Mouse (Mus musculus) fat pad, adult 2 months (tissue): Measurements from ENCODE around the gene Efna2.

Experiments
- DNase-seq: peaks from one replicate; pipeline ENCODE4 v3.0.0-alpha.2; 2011; ENCODE audit warnings: low read depth, low spot score; ENCODE audit errors: extremely low read depth

Gene Efna2

DNA sequence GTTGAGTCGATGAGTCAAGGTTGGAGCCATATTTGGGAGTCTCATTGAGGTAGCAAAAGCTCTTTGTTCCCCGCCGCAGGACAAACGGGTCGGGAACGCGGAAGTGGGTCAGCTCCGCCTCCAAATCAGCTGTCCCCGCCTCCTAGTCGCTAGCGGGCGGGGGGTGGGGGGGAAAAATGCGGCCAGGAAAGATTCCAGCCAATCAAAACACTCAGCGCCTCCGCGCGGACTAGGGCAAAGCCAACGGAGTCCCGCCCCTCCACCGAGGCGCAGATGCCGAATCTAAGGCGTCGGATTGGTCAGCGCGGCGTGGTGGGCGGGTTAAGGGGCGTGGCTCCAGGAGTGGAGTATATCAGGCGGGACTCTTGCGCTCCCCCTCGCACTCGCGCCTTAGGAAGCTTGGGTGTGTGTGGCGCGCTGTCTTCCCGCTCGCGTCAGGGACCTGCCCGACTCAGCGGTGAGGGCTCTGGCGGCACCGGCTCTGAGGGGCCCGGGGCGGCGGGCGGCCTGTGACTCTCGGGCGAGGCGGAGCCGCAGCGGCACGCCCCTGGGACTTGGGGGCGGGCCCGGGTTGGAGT, 11.7 kb upstream of the Efna2 start:
- DNase-seq: no peak

DNA sequence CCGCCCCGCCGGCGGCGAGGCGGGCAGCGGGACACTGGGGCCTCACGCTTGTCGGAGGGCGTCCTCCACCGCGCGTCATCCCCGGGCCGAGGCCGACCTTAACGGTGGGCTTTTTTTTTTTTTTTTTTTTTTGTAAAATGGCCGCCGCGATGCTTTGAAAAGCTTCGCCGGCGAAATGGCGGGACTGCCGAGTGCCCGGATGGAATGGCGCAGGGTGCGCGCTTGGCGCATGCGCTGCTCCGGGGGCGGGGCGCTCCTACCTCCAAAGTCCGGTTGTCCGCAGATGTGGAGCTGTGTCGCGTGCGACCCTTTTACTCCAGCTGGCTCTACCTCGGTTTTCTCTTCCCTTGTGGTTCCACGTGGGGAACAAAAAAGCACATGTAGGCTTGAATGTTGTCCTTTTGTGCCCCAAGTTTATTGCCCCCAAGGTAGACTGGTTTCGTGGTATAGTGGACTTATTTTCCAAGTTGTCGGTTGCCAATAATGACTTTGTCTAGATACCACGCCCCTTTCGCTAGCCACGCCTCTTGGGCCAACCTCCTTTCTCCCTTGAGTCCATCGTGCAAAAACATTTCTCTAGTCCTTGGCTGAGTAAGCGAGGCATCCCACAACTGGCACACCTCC, 11.1 kb upstream of the Efna2 start:
- no peak for DNase-seq

DNA sequence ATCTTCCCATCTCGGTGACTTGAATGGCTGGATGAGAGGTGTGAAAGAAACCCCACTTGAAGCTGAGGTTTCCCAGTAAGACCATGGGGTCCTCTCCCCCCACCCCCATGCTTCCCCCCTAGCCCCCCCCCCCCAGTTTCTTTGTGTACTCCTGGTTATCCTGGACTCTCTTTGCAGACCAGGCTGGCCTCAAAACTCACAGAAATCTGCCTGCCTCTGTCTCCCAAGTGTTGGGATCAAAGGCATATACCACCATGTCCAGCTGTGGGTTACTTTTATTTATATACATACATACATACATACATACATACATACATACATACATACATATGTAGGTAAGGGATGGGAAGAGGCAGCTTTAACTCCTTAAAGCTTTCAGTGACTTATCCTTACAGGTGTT, 10.2 kb upstream of the Efna2 start:
- no peak for DNase-seq

DNA sequence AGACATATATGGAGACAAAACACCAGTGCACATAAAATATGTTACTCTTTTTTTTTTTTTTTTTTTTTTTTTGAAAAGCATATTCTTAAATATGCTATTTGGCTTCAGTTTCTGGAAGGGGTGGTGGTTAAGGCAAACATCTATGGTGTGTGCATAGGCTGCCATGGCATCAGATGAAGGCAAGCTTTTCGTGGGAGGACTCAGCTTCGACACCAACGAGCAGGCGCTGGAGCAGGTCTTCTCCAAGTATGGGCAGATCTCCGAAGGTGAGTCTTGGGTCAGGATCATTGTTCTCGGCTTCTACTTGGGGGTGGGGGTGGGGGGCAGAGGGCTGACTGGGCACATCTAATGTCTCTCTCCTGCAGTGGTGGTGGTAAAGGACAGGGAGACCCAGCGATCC, 9.6 kb upstream of the Efna2 start:
- DNase-seq: no peak

DNA sequence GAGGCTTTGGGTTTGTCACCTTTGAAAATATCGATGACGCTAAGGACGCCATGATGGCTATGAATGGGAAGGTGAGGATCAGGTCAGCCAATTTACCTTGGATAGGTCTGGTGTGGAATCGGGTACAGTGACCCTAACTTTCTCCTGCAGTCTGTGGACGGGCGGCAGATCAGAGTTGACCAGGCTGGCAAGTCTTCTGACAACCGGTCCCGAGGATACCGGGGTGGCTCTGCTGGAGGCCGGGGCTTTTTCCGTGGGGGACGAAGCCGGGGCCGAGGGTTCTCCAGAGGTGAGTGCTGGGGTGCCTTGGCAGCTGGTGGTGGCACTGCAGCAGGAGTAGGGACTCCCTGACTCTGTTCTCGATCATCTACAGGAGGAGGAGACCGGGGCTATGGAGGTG, 9.2 kb upstream of the Efna2 start:
- DNase-seq: no peak

DNA sequence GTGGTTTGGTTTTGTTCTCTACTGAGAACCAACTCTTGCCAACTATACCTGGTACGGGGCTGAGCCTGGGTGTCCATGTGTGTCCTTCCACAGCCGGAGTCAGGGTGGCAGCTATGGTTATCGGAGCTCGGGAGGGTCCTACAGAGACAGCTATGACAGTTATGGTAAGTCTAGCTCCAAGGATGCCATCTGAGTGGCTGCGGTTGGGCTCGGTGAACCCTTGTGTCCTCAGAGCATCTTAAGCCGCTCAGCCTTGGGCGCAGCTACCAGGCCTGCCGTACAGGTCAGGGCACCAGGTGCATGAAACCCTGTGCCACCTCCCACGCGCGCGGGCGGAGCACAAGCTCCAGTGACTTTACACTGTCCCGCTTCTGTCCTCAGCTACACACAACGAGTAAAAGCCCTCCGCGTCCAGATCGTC, 8.7 kb upstream of the Efna2 start:
- no peak for DNase-seq

DNA sequence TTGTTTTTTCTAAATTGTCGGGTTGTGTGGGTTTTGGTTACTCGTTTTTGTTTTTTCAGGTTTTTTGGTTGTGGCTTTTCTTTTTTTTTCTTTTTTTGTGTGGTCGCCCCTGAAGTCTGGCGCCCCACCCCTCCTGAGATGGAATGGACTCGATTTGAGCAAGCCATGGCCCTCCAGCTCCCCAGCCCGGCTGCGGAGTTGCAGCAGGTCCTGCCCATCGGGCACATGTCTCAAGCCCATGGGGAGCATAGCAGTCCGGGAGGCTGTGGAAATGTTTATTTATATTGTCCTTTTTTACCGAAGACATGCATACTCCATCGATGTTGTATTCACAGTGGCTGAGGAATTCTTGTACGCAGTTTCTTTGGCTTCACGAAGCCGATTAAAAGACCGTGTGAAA, 8.0 kb upstream of the Efna2 start:
- DNase-seq: no peak

DNA sequence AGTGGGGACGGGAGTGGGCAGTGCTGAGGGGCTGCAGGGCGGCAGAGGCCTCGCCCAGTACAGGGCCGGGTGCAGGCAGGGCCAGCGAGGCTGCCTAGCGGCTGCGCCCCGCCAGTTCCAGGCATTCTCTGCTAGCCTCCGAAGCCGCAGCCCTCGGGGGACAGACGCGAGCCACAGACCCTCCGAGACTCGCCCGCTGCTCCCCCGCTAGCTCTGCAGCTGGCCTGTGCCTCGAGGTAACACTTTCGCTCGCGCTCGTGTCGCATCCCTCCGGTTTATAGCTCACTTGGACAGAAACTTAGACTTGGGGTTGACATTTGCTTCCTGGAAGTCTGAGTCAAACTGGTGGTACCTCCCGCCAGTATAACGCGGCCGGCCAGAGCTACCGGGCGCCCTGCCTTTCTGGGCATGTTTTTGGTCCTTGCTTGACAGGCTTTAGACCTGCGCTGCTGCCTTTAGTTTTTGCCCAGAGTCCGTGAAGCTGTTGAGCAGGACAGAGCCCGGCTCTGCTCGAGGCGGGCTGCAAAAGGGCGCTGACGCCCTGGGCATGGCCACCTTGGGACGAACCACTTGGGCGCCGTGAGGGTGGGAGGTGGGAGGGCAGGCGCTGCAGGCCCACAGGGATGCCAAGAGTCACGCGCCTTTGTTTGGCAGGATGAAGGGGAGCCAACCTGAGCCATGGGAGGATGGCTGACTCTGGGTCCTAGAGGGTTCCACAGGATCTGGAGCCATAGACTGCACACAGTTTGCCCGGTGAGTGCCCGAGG, 7.3 kb upstream of the Efna2 start:
- DNase-seq: no peak

DNA sequence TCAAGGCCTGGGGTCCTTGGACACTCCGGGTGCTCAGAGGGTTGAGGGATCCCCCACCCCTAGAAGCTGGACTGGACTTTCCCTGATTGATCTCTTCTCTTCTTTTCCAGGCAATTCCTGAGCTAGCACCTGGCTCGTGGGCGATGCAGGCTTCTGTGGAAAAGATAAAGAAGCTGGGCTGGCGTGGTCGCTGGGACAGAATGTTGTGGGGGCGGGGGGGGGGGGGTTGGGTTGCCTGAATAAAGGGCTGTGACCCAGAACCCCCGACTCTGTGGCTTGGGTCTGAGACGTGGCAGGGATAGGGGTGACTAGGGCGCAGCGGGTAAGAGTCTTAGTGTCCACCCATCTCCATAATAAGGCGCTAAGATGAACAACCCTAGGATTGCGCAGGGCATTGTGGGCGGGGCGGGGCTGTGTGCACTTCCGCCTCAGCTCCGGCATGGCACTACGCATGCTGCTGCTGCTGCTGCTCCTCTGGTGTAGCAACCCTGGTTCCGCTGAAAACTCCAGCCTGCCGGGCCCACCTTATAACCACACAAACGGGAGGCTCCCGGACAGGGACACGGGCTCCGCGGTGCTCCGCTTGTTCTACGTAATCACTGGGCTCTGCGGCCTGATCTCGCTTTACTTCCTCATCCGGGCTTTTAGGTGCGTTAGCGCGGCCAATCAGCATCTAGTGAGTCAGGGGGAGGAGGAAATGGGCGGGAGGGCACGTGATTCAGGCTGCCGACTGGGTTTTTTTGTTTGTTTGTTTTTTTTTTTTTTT, 6.6 kb upstream of the Efna2 start, which contains the start of gene 1600002K03Rik:
TSS of gene 1600002K03Rik (plus strand) at position 418 of the 766 bp plus-strand sequence.
- no peak for DNase-seq

DNA sequence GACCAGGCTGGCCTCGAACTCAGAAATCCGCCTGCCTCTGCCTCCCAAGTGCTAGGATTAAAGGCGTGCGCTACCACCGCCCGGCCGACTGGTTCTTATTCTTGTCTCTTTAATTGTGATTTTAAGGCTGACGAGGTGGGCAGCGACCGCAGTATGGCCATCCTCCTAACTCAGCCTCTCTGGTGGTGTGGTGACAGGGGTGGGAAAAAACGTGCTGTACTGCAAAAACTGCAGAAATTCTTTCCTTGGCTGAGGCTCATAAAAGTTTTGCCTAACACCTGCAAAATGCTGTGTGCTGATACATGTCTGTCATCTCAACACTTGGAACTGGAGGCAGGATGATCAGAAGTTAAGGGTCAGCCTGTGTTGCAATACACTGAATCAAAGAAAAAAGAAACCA, 5.9 kb upstream of the Efna2 start:
- DNase-seq: no peak

DNA sequence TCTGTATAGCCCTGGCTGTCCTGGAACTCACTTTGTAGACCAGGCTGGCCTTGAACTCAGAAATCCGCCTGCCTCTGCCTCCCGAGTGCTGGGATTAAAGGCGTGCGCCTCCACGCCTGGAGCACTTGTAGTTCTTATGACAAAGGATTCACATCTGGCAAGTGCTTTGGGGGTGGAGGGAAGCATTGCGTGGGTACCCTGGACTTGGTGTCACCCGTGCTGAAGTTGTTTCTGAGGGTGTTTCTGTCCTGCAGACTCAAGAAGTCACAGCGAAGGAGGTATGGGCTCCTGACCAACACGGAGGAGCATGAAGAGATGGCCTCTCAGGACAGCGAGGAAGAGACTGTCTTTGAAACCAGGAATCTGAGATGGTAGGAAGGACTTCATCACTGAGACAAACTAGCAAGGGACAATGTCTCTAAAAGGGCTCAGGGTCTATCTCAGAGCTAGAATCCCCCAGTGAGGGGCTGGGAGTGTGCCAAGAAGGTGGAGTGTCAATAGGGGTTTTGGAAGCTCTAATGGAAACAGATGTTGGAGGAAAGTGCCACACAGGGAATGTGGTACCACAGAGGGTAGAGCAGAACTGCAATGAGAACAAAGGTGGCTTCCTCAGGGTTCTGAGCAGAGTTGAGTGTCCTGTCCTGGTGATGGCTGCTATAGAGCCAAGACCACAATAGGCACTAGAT, 5.2 kb upstream of the Efna2 start:
- DNase-seq: no peak

DNA sequence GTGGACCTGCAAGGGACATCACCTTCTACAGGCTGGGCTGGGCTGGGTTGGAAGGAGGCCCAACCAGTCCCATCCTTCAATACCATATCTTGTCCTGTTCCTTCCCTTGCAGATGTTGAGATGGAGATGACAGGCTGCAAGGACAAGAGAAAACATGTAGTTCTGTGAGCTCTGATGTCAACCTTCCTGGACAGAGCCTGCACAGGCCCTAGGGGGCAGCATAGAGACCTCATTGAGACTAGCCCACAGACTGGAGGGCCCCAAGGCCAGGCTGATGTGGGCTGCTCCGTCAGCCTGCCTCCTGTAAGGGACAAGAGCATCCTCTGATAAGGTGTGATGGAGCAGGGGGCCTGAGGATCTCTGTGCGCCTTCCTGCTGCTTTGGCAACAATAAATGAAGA, 4.6 kb upstream of the Efna2 start:
- no peak for DNase-seq

DNA sequence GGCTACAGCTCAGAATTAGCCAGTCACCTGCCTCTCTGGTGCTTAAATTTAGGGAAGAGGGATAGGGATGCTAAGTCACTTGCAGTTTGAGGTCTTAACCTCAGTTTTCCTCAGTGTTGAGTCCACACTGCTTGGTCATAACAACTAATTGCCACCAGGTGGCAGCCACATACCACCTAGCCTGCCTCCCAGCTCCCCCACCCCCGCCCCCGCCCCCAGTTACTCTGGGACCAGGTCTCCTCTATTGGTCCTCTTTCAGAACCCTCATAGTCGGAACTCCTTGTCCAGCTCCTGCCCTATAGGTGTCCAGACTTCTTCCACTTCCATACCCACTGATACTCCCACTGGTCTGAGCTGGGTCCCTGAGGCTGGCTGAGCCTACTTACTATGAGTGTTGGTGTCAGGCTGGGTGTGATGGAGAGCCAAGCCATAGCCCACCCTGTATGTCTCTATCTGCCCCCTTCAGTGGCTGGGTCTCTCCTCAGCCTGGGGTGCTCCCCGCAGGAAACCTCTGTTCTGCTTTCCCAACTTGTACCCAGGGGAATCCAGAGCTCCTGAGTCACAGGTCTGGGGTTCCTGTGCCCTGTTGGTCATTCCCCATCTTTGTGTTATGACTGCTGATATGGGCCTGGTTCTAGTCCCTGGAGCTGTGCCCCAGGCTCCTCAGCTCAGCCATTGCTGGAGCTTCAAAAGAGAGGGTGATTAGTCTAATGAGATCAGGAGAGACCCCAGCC, 3.6 kb upstream of the Efna2 start:
- no peak for DNase-seq

DNA sequence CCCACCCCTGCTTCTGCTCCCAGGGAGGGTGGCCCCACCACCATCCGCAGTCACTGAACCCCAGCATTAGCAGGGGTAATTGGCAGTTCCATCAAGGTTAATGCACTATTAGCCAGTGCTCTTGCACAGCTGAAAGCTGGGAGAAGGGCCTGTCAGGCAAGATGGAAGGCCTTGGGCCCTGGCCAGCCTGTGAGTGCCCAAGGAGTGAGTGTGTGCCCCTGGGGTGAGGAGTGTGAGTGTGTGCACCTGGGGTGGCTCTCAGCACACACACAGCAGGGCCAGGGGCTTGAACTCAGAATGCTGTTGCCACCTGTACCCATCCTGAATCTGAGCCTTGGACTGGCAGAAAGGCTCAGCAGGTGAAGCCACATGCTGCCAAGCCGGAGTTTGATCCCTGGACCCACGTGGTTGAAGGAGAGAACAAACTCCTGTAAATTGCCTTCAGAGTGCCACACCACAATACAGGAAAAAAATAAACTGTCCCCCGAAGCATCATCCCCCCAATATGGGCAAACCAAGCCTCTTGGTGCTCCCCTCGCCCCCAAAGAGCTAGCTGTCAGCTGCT, 2.9 kb upstream of the Efna2 start:
- no peak for DNase-seq

DNA sequence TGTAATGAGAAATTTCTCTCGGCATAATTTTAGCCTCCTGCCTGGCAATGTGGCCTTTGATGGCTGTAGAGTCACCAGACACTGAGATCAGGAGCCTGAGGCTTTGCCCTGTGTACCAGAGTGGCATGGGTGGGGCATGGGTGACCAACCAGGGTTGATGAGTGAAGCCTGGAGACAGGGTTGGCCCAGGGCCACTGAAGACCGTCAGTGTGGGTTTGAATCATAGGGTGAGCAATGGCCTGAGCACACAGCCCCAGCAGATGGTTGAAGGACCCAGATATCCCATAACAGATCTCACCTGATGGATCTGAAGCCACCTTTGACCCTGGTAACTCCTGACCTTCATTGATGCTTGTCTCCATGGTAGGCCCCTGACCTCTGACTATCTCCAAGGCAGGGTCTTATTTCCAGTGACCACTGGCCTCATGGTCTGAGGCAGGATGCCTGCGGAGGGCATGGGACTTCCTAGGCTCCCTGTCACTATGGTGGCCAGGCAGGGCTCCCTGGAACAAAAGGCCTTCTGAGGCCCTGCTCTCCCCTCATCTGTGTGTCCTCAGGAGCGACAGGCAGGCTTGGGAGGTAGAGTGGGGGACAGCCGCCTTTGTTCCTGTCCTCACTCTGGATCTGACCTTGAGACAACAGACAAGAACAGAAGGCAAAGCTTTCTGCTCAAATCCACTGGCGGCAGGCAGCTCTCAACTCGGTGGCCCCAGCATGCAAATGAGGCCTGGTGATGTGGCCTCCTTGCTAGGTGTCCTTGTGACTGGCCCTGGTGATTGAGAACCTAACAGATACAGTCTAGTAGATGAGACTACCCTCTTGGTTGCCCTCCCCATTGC, 1.6 kb upstream of the Efna2 start:
- DNase-seq: no peak

DNA sequence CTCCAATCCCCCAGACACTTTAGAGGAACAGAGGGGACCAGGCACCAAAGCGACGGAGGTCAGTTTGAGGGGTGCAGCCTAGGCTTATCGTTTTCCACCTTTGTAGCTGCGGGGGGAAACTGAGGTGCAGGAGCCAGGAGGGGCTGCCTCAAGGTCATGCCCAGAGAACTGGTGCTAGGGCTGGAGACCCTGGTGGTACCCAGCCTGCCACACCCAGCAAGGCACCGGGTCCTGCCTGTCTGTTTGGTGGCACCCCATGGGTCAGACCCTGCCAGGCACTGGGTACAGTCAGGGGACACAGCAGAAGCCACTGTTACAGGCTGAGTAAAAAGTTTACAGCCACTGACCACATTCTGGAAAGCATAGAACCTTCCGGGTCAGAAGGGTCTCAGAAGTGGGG, 1.0 kb downstream of the Efna2 start:
- no peak for DNase-seq

DNA sequence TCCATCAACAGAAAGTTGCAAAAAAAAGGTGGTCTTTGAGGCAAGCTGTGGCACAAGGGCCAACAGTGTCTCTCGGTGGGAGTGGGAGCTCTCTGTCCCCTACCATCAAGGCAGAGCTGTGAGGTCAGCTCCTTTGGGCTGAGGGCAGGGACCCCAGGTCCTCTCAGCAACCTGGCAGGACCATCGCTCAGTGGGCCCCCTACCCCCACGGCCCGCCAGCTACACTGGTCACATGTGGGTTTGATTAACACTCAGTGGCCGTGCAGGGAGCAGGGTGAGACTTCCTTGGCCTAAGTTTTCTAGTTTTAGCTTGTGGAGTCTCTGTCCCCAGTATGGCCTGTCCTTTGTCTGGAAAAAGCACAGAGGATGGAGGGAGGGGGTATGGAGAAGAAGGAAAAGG, 1.5 kb downstream of the Efna2 start:
- no peak for DNase-seq

DNA sequence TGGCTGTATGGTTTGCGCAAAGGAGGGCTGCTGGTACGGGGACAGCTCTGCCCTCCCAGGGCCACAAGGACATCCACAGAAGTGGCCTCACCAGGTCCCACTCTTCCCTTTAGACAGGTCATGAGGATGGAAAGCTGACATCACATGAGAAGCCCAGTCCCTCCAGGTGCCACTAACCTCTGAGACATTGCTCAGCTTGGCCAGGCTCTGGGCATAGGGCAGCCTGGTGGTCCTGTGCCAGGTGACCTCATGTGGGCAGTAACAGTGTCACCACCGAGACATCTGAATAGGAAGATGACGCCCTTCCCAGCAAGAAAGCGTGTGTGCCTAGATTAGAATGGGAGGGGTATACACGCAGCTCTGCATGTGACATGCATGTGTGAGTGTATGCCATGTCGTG, 3.3 kb downstream of the Efna2 start:
- no peak for DNase-seq

DNA sequence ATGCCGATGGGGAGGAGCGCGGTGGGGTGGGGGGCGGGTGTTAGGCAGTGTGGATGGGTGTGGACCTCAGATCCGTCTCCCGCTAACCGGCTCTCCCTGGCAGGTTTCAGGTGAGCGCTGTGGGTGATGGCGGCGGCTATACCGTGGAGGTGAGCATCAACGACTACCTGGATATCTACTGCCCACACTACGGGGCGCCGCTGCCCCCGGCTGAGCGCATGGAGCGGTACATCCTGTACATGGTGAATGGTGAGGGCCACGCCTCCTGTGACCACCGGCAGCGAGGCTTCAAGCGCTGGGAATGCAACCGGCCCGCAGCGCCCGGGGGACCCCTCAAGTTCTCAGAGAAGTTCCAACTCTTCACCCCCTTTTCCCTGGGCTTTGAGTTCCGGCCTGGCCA, 7.4 kb downstream of the Efna2 start:
- DNase-seq: no peak
